ENCODE assay signal across 8 mouse cellular contexts in genomic region chr19:32376886-32377535, GRCm38 (mm10). TPM values are rescaled to one million over a fixed set of nuclear protein-coding genes. Genes with fewer than 3 reads are reported as not detected.
DNase-seq lines count a peak whose midpoint lies in the region; ATAC-seq and TF ChIP-seq lines count a peak whose summit lies in the region.

No protein-coding gene starts in this region.

- peak overlapping the region; percentile 1; the same call in 1 of the 2 replicates for H3K27ac ChIP-seq in forebrain, embryonic 10.5 days
- no peak overlapping the region for H3K27ac ChIP-seq in forebrain, embryonic 13.5 days
- no peak overlapping the region for H3K27ac ChIP-seq in CH12.LX (ENCODE audit: insufficient read depth, low read depth)
- no peak overlapping the region for H3K27ac ChIP-seq in neural tube, embryonic 15.5 days (replicated peaks)
- no peak overlapping the region for H3K27ac ChIP-seq in left cerebral cortex, adult 2 months

- H3K9me3 ChIP-seq in forebrain, embryonic 10.5 days = peaks cover 4% of the 10 kb centered on the region; the same call in 1 of the 2 replicates
- H3K9me3 ChIP-seq in forebrain, embryonic 13.5 days (replicated peaks) = no peaks in the 10 kb centered on the region
- no peaks in the 10 kb centered on the region for H3K9me3 ChIP-seq in CH12.LX (replicated peaks; ENCODE audit: low read length)
- H3K9me3 ChIP-seq in neural tube, embryonic 15.5 days (replicated peaks) = no peaks in the 10 kb centered on the region

- H3K4me3 ChIP-seq in forebrain, embryonic 10.5 days = no peak overlapping the region
- no peak overlapping the region for H3K4me3 ChIP-seq in forebrain, embryonic 13.5 days
- H3K4me3 ChIP-seq in CH12.LX (replicated peaks in 1 of 3; ENCODE audit: low read depth in 2 of 3, low read length in 2 of 3, poor library complexity in 1 of 3) = no peak overlapping the region
- no peak overlapping the region for H3K4me3 ChIP-seq in neural tube, embryonic 15.5 days (replicated peaks)
- no peak overlapping the region for H3K4me3 ChIP-seq in left cerebral cortex, adult 2 months

- H3K36me3 ChIP-seq in forebrain, embryonic 10.5 days (replicated peaks) = no peaks in the 10 kb centered on the region
- H3K36me3 ChIP-seq in forebrain, embryonic 13.5 days (ENCODE audit: poor library complexity, severe bottlenecking) = no peaks in the 10 kb centered on the region
- no peaks in the 10 kb centered on the region for H3K36me3 ChIP-seq in CH12.LX (replicated peaks in 1 of 2; ENCODE audit: control insufficient read depth in 1 of 2, insufficient read depth in 1 of 2, low read length in 1 of 2)
- H3K36me3 ChIP-seq in neural tube, embryonic 15.5 days = no peaks in the 10 kb centered on the region

- TF ChIP-seq RAD21 in CH12.LX (IDR thresholded peaks at IDR 0.05; ENCODE audit: low read depth, low read length) = no peak

- dilution Hi-C loops in CH12.LX (cut with MboI; ENCODE audit: extremely low pct_ligation_motif_present, extremely low pct_unique_long_range_greater_than_20kb, low sequenced_read_pairs) = no loop called here

- WGBS in forebrain, embryonic 10.5 days = 85% methylated on average over 7 of the region's 7 CpGs
- WGBS in forebrain, embryonic 13.5 days = 68% methylated on average over 7 of the region's 7 CpGs
- 62% methylated on average over 7 of the region's 7 CpGs for WGBS in neural tube, embryonic 15.5 days

- ATAC-seq in forebrain, embryonic 13.5 days = no peak
- ATAC-seq in neural tube, embryonic 15.5 days (ENCODE audit: low FRiP score) = no peak

- no peak for TF ChIP-seq EP300 in CH12.LX (IDR thresholded peaks at IDR 0.05; ENCODE audit: low read length)

- intact Hi-C loops in gastrocnemius, postnatal 14 days (cut with DNase I; ENCODE audit: low total_unique reads) = no loop called here
- intact Hi-C loops in left cerebral cortex, adult 2 months (cut with DNase I) = no loop called here

- peaks cover 30% of the 10 kb centered on the region for H3K4me1 ChIP-seq in forebrain, embryonic 10.5 days
- H3K4me1 ChIP-seq in forebrain, embryonic 13.5 days = peaks cover 8% of the 10 kb centered on the region
- H3K4me1 ChIP-seq in CH12.LX (ENCODE audit: control insufficient read depth in 1 of 2, insufficient read depth in 2 of 2) = peaks cover 6 to 23% of the 10 kb centered on the region in 2 experiments
- peaks cover 26% of the 10 kb centered on the region for H3K4me1 ChIP-seq in neural tube, embryonic 15.5 days

- no peak for DNase-seq in forebrain, embryonic 10.5 days (ENCODE audit: extremely low spot score, low spot score)
- DNase-seq in CH12.LX (ENCODE audit: extremely low read depth) = no peak
- DNase-seq in gastrocnemius, postnatal 14 days = peak; percentile 64
- peak; percentile 49 for DNase-seq in kidney, postnatal 14 days
- no peak for DNase-seq in retina, postnatal 1 day
- DNase-seq in left cerebral cortex, adult 2 months (ENCODE audit: extremely low spot score in 1 of 2, low spot score in 2 of 2) = no peak

- H3K79me2 ChIP-seq in CH12.LX (replicated peaks; ENCODE audit: control insufficient read depth, extremely low read depth, insufficient read depth, poor library complexity, severe bottlenecking) = no peaks in the 10 kb centered on the region

- no peak overlapping the region for H3K4me2 ChIP-seq in forebrain, embryonic 13.5 days
- 0 out of 2 replicates have a peak overlapping the region, but pooled peaks have one; percentile 37 for H3K4me2 ChIP-seq in CH12.LX (ENCODE audit: insufficient read depth, low read depth, poor library complexity, severe bottlenecking)
- no peak overlapping the region for H3K4me2 ChIP-seq in neural tube, embryonic 15.5 days

- H3K9ac ChIP-seq in forebrain, embryonic 13.5 days = no peak overlapping the region
- no peak overlapping the region for H3K9ac ChIP-seq in CH12.LX (ENCODE audit: insufficient read depth, low read depth)
- no peak overlapping the region for H3K9ac ChIP-seq in neural tube, embryonic 15.5 days (replicated peaks)

- in situ Hi-C loops in CH12.LX (cut with MboI; ENCODE audit: low pct_ligation_motif_present, low pct_unique_long_range_greater_than_20kb, low sequenced_read_pairs) = no loop called here

- TF ChIP-seq CTCF in CH12.LX (conservative IDR thresholded peaks at IDR 0.05 in 1 of 2, IDR thresholded peaks at IDR 0.05 in 1 of 2; ENCODE audit: low read depth in 2 of 2, low read length in 2 of 2) = no peak
- no peak for TF ChIP-seq CTCF in left cerebral cortex, adult 2 months (IDR thresholded peaks at IDR 0.05)

- H3K27me3 ChIP-seq in forebrain, embryonic 10.5 days (ENCODE audit: poor library complexity, severe bottlenecking) = no peaks in the 10 kb centered on the region
- H3K27me3 ChIP-seq in forebrain, embryonic 13.5 days = no peaks in the 10 kb centered on the region
- no peaks in the 10 kb centered on the region for H3K27me3 ChIP-seq in CH12.LX (replicated peaks)
- H3K27me3 ChIP-seq in neural tube, embryonic 15.5 days (replicated peaks) = no peaks in the 10 kb centered on the region

- no peak for TF ChIP-seq POLR2A in CH12.LX (IDR thresholded peaks at IDR 0.05; ENCODE audit: low read depth, low read length)

TF ChIP-seq in CH12.LX, 34 proteins besides CTCF, POLR2A, EP300 and RAD21:
- TF ChIP-seq MYC (IDR thresholded peaks at IDR 0.05; ENCODE audit: low read depth, low read length) = no peak
- no peak for TF ChIP-seq IRF4 (IDR thresholded peaks at IDR 0.05; ENCODE audit: low read depth, low read length)
- no peak for TF ChIP-seq SMC3 (IDR thresholded peaks at IDR 0.05; ENCODE audit: low read depth, low read length)
- TF ChIP-seq NELFE (IDR thresholded peaks at IDR 0.05; ENCODE audit: low read depth, low read length) = no peak
- no peak for TF ChIP-seq KAT2A (IDR thresholded peaks at IDR 0.05; ENCODE audit: insufficient replicate concordance, low read length)
- no peak for TF ChIP-seq ETS1 (conservative IDR thresholded peaks at IDR 0.05; ENCODE audit: low read depth, low read length)
- no peak for TF ChIP-seq JUN (IDR thresholded peaks at IDR 0.05; ENCODE audit: insufficient read depth, low read depth, low read length)
- no peak for TF ChIP-seq ZC3H11A (IDR thresholded peaks at IDR 0.05; ENCODE audit: low read depth, low read length)
- TF ChIP-seq SIN3A (IDR thresholded peaks at IDR 0.05; ENCODE audit: low read length) = no peak
- no peak for TF ChIP-seq MAFK (IDR thresholded peaks at IDR 0.05; ENCODE audit: insufficient replicate concordance, low read length)
- no peak for TF ChIP-seq HCFC1 (IDR thresholded peaks at IDR 0.05; ENCODE audit: low read depth, low read length)
- no peak for TF ChIP-seq MAX (IDR thresholded peaks at IDR 0.05; ENCODE audit: low read length)
- no peak for TF ChIP-seq PAX5 (IDR thresholded peaks at IDR 0.05; ENCODE audit: low read length)
- no peak for TF ChIP-seq USF2 (conservative IDR thresholded peaks at IDR 0.05; ENCODE audit: low read depth, low read length)
- TF ChIP-seq NRF1 (IDR thresholded peaks at IDR 0.05; ENCODE audit: low read depth, low read length) = no peak
- TF ChIP-seq UBTF (IDR thresholded peaks at IDR 0.05; ENCODE audit: low read depth, low read length) = no peak
- TF ChIP-seq BHLHE40 (IDR thresholded peaks at IDR 0.05; ENCODE audit: low read depth, low read length) = no peak
- no peak for TF ChIP-seq CHD2 (IDR thresholded peaks at IDR 0.05; ENCODE audit: low read length)

RNA-seq across cellular contexts. Expression of gene Sgms1, which starts 12.5 kb away (rescaled TPM):
- 14.1 and 15.1 TPM in 2 replicates for polyA plus RNA-seq in forebrain, embryonic 10.5 days (2016; fragmentation: Nextera tagmentation; extraction: Ambion mirVana)
- 9.9 and 11.1 TPM in 2 replicates for polyA plus RNA-seq in forebrain, embryonic 13.5 days (2015; fragmentation: Nextera tagmentation; extraction: Ambion mirVana)
- total RNA-seq in CH12.LX (2012; rRNA removed) = 1.4 and 2.3 TPM in 2 replicates
- 1.7 and 1.8 TPM in 2 replicates for total RNA-seq in CH12.LX (2014; rRNA removed)
- polyA plus RNA-seq in CH12.LX (2012; ENCODE audit: insufficient read length, low read depth) = 1.8 and 2.6 TPM in 2 replicates
- 10 to 100 TPM; 35.2 to 55.0 TPM for total RNA-seq in gastrocnemius, postnatal 14 days (2021)
- polyA plus RNA-seq in neural tube, embryonic 15.5 days (2015; fragmentation: Nextera tagmentation; extraction: Ambion mirVana) = 24.6 and 26.3 TPM in 2 replicates
- total RNA-seq in left cerebral cortex, adult 2 months (2021) = 10 to 100 TPM; 58.8 to 59.5 TPM

Comparison
In these comparisons a context has a peak if more than half of its experiments do, and no peak if none do; other contexts are left out.
1. DNase-seq: peak in gastrocnemius, postnatal 14 days (single experiment) and kidney, postnatal 14 days (single experiment); none in forebrain, embryonic 10.5 days (single experiment), CH12.LX (single experiment), retina, postnatal 1 day (single experiment) and left cerebral cortex, adult 2 months (0 of 2).